Mouse (Mus musculus) embryonic facial prominence, embryonic 10.5 days (tissue): Measurements from ENCODE around the gene Ifna7. TPM values are rescaled to one million over a fixed set of nuclear protein-coding genes. Genes with fewer than 3 reads are reported as not detected.
"Not testable (repeated sequence)": the region's sequence is repeated elsewhere in the genome, so short reads cannot be mapped to it uniquely, and the experiment has no call there.

Experiments
- DNase-seq: peaks from one replicate; pipeline ENCODE4 v3.0.0-alpha.2; 2017; ENCODE audit warnings: low spot score
- H3K27ac ChIP-seq: fragments of 300-500 bp; sonication (generic); replicated peaks from 2 replicates; pipeline ENCODE4 v1.5.1; 2016; ENCODE audit warnings: mild to moderate bottlenecking
- H3K27me3 ChIP-seq: fragments of 300-500 bp; sonication (generic); replicated peaks from 2 replicates; pipeline ENCODE4 v1.6.1; 2016; ENCODE audit warnings: low read depth, mild to moderate bottlenecking; ENCODE audit not compliant: poor library complexity, severe bottlenecking
- H3K36me3 ChIP-seq: fragments of 300-500 bp; sonication (generic); replicated peaks from 2 replicates; pipeline ENCODE4 v1.6.1; 2016; ENCODE audit warnings: mild to moderate bottlenecking, moderate library complexity
- H3K4me1 ChIP-seq: fragments of 300-500 bp; sonication (generic); 2 replicates; pipeline ENCODE4 v1.6.1; 2016
- H3K4me3 ChIP-seq: fragments of 300-500 bp; sonication (generic); 2 replicates; pipeline ENCODE4 v1.5.1; 2016; ENCODE audit warnings: mild to moderate bottlenecking, moderate library complexity
- H3K9me3 ChIP-seq: fragments of 300-500 bp; sonication (generic); 2 replicates; pipeline ENCODE4 v1.6.1; 2016; ENCODE audit warnings: mild to moderate bottlenecking
- WGBS: fragments of 180-500 bp; shearing (Covaris S2); methylation state at CpG from one replicate; pipeline ENCODE4 v1.1.7; 2016; 5-methylcytosine and 5-hydroxymethylcytosine counted together
- polyA plus RNA-seq: library from polyadenylated mRNA; unstranded; fragments of >200 nt; fragmentation: Nextera tagmentation; extraction: Ambion mirVana; gene quantifications from 2 replicates; pipeline ENCODE4 v1.2.1, GENCODE M21; 2016

Ifna7 gene
- polyA plus RNA-seq, 1 experiment from 2014 or later, result not detected

GRCm38 (mm10) chr4:88802954-88803353 lies 13.1 kb upstream of the Ifna7 start, which contains the start of gene Gm13287:
Gene Gm13287 (plus strand): TSS chr4:88803254.
- no CpG with 5 or more reads among the region's 29 CpGs for WGBS
- H3K9me3 ChIP-seq, H3K4me3 ChIP-seq, DNase-seq, H3K4me1 ChIP-seq, H3K36me3 ChIP-seq, H3K27ac ChIP-seq: not testable (repeated sequence)
- H3K27me3 ChIP-seq, result peaks cover 13% of the 10 kb centered on the region

- H3K9me3 ChIP-seq, DNase-seq, H3K27ac ChIP-seq, H3K36me3 ChIP-seq, H3K4me1 ChIP-seq: not testable (repeated sequence)
- H3K27me3 ChIP-seq, result peaks cover 14% of the 10 kb centered on the region
- WGBS, result no CpG with 5 or more reads among the region's 8 CpGs
- H3K4me3 ChIP-seq, result peak within 1 kb of the TSS; percentile 43; the same call in 1 of the 2 replicates
Observed at GRCm38 (mm10) chr4:88805231-88805630, 10.8 kb upstream of the Ifna7 start, which contains the start of gene Gm13288. Gene Gm13288 (plus strand): TSS chr4:88805531.

- not testable (repeated sequence) for H3K27ac ChIP-seq, H3K4me1 ChIP-seq, H3K36me3 ChIP-seq, H3K9me3 ChIP-seq, DNase-seq
- Histone ChIP-seq H3K27me3 (peaks cover 14% of the 10 kb centered on the region), H3K4me3 (peak overlapping the region; percentile 43; the same call in 1 of the 2 replicates)
- WGBS, result 0% methylated on average over 21 of the region's 34 CpGs
Observed at GRCm38 (mm10) chr4:88805761-88806160, 10.3 kb upstream of the Ifna7 start.

GRCm38 (mm10) chr4:88819659-88820058 lies 3.6 kb downstream of the Ifna7 start, which contains the start of gene Ifna11:
Gene Ifna11 (plus strand): TSS chr4:88819959.
- no peaks in the 10 kb centered on the region for H3K27me3 ChIP-seq
- H3K9me3 ChIP-seq, result no peaks in the 10 kb centered on the region
- no peak within 1 kb of the TSS for H3K4me3 ChIP-seq
- 82% methylated on average over 1 of the region's 1 CpGs for WGBS
- no peaks in the 10 kb centered on the region for H3K36me3 ChIP-seq
- H3K27ac ChIP-seq, result no peak within 1 kb of the TSS
- H3K4me1 ChIP-seq, result no peaks in the 10 kb centered on the region
- DNase-seq, result no peak

GRCm38 (mm10) chr4:88822995-88823394 lies 7.0 kb downstream of the Ifna7 start:
- no peak for DNase-seq
- Histone ChIP-seq H3K36me3 (no peaks in the 10 kb centered on the region), H3K4me3 (no peak overlapping the region), H3K27me3 (no peaks in the 10 kb centered on the region), H3K9me3 (no peaks in the 10 kb centered on the region), H3K27ac (no peak overlapping the region), H3K4me1 (no peaks in the 10 kb centered on the region)
- WGBS, result 27% methylated on average over 4 of the region's 4 CpGs

DNA sequence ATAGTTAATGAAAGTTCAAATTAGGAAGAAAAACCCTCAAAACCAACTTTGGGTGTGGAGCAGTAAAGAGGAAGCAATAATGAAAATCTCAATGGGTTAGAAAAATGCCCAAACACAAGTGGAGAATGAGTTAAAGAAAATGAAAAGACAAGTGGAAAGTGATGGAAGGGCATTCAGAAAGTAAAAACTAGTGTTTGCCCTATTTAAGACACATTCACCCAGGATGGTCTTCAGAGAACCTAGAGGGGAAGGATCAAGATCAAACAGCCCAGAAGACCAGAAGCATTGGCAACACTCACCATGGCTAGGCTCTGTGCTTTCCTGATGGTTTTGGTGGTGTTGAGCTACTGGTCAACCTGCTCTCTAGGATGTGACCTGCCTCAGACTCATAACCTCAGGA lies 11.1 kb downstream of the Ifna7 start, which contains the start of gene Ifna6:
TSS of gene Ifna6 (plus strand) at position 301 of the 400 bp plus-strand sequence.
- not testable (repeated sequence) for H3K27me3 ChIP-seq, H3K36me3 ChIP-seq, DNase-seq, H3K9me3 ChIP-seq, H3K27ac ChIP-seq, H3K4me1 ChIP-seq, H3K4me3 ChIP-seq

DNA sequence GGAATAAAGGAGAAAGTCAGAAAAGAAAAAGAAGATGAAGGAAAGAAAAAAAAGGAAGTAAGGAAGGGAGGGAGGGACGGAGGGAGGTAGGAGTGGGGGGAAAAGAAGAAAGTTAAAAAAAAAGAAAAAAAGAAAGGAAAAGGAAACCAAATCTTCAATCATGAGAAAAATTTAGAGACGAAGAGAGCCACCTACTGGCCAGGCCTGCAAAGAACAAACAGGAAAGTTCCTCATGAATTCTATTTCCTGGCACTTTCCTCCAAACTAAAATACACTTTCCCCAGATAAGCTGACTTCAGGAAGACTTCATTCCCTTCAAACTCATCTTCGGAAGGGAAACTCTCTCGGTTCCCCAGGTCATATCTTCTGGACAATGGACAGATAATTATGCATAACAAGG lies 14.5 kb downstream of the Ifna7 start:
- Histone ChIP-seq H3K9me3 (no peaks in the 10 kb centered on the region), H3K4me1 (no peaks in the 10 kb centered on the region), H3K4me3 (no peak overlapping the region), H3K27me3 (no peaks in the 10 kb centered on the region), H3K27ac (no peak overlapping the region), H3K36me3 (no peaks in the 10 kb centered on the region)
- 31% methylated on average over 4 of the region's 4 CpGs for WGBS
- DNase-seq, result peak; percentile 22

DNA sequence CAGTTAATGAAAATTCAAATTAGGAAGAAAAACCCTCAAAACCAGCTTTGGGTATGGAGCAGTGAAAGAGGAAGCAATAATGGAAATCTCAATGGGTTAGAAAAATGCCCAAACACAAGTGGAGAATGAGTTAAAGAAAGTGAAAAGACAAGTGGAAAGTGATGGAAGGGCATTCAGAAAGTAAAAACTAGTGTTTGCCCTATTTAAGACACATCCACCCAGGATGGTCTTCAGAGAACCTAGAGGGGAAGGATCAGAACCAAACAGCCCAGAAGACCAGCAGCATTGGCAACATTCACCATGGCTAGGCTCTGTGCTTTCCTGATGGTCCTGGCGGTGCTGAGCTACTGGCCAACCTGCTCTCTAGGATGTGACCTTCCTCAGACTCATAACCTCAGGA lies 19.2 kb downstream of the Ifna7 start, which contains the start of gene Ifna5:
TSS of gene Ifna5 (plus strand) at position 301 of the 400 bp plus-strand sequence.
- not testable (repeated sequence) for H3K36me3 ChIP-seq, H3K4me1 ChIP-seq, DNase-seq, H3K9me3 ChIP-seq, H3K27ac ChIP-seq, H3K27me3 ChIP-seq, H3K4me3 ChIP-seq
- 74% methylated on average over 1 of the region's 1 CpGs for WGBS

DNA sequence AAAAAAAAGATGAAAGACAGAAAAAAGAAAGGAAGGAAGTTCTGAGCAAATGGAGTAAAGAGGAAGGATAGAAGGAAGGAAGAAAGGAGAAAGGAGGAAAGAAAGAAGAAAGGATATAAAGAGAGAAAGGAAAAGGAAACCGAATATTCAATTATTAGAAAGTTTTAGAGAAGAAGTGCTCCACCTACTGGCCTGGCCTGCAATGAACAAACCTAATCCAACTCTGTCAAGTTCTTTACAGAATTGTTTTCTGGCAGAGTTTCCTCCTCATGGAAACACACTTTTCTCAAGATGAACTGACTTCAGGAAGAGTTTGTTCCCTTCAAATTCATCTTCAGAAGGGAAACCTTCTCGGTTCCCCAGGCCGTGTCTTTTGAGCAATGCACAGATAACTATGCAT lies 22.8 kb downstream of the Ifna7 start:
- WGBS, result 38% methylated on average over 3 of the region's 3 CpGs
- Histone ChIP-seq H3K4me1 (peaks cover 6% of the 10 kb centered on the region), H3K27ac (no peak overlapping the region), H3K27me3 (no peaks in the 10 kb centered on the region), H3K36me3 (no peaks in the 10 kb centered on the region), H3K4me3 (no peak overlapping the region), H3K9me3 (no peaks in the 10 kb centered on the region)
- no peak for DNase-seq

DNA sequence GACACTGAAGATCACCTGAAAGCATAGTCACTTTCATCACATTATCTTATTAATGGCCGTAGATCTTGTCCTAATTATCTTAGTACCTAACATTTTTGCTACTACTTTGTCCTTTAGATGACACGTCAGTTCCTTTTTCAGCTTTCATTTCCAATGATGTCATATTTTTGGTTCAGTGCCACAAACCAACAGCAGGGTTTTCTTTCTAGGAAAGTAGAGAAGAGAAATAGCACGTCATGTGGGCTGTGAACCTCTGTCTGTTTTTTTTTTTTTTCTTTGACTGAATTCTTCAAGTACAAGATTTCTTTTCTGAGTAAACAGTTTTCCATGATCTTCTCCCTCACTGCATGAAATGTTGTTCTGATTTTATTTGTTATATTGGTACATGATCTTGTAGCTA lies 24.0 kb downstream of the Ifna7 start:
- peaks cover 6% of the 10 kb centered on the region for H3K4me1 ChIP-seq
- H3K9me3 ChIP-seq, result no peaks in the 10 kb centered on the region
- 84% methylated on average over 3 of the region's 3 CpGs for WGBS
- DNase-seq, result no peak
- H3K27me3 ChIP-seq, result no peaks in the 10 kb centered on the region
- no peaks in the 10 kb centered on the region for H3K36me3 ChIP-seq
- H3K27ac ChIP-seq, result no peak overlapping the region
- H3K4me3 ChIP-seq, result no peak overlapping the region

DNA sequence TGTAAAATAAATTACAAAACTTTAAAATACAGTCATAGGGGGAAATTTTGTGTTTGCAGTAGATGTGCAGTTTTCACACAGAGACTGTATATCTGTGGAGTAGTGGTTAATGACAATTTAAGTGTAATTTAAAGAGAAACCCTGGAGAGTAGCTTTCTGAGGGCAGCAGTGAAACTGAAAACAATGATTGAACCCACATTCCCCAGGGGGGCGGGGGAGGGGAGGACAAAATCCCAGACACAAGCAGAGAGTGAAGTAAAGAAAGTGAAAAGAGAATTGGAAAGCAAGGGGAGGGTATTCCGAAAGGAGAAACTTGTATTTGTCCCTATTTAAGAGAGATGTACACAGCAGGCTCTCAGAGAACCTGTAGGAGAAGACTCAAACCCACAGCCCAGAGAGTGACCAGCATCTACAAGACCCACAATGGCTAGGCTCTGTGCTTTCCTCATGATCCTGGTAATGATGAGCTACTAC lies 25.4 kb downstream of the Ifna7 start, which contains the start of gene Ifna4:
TSS of gene Ifna4 (plus strand) at position 424 of the 474 bp plus-strand sequence.
- H3K4me1 ChIP-seq, result peaks cover 6% of the 10 kb centered on the region
- no peaks in the 10 kb centered on the region for H3K27me3 ChIP-seq
- no peaks in the 10 kb centered on the region for H3K9me3 ChIP-seq
- no peaks in the 10 kb centered on the region for H3K36me3 ChIP-seq
- no peak within 1 kb of the TSS for H3K27ac ChIP-seq
- no peak within 1 kb of the TSS for H3K4me3 ChIP-seq
- WGBS, result 40% methylated on average over 2 of the region's 2 CpGs
- no peak for DNase-seq

DNA sequence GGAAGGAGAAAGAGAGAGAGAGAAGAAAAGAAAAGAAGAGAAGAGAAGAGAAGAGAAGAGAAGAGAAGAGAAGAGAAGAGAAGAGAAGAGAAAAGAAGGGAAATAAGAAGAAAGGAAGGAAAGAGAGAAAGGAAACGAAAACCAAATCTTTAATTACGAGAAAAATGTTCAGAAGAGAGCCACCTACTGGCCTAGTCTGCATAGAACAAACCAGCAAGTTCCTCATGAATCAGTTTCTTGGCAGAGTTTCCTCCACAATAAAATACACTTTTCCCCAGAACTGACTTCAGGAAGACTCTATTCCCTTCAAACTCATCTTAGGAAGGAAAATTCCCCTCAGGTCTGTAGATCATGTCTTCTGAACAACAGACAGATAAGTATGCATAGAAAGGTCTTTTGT lies 29.3 kb downstream of the Ifna7 start:
- no peak overlapping the region for H3K27ac ChIP-seq
- 54% methylated on average over 2 of the region's 2 CpGs for WGBS
- H3K4me1 ChIP-seq, result peaks cover 6% of the 10 kb centered on the region
- H3K4me3 ChIP-seq, result no peak overlapping the region
- no peaks in the 10 kb centered on the region for H3K27me3 ChIP-seq
- no peaks in the 10 kb centered on the region for H3K36me3 ChIP-seq
- no peak for DNase-seq
- H3K9me3 ChIP-seq, result no peaks in the 10 kb centered on the region

DNA sequence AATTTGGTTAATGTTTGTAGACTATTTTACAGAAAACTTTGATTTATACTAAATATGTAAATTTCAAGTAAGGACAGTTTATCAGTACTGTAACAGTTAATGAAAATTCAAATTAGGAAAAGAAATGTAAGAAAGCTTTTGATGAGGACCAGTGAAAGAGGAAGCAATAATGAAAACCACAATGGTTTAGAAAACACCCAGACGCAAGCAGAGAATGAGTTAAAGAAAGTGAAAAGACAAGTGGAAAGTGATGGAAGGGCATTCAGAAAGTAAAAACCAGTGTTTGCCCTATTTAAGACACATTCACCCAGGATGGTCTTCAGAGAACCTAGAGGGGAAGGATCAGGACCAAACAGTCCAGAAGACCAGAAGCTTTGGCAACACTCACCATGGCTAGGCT lies 33.7 kb downstream of the Ifna7 start, which contains the start of gene Ifna1:
TSS of gene Ifna1 (plus strand) at position 390 of the 400 bp plus-strand sequence.
- no peaks in the 10 kb centered on the region for H3K36me3 ChIP-seq
- H3K4me3 ChIP-seq, result no peak within 1 kb of the TSS
- DNase-seq, result no peak
- no peaks in the 10 kb centered on the region for H3K9me3 ChIP-seq
- no peaks in the 10 kb centered on the region for H3K27me3 ChIP-seq
- no peak within 1 kb of the TSS for H3K27ac ChIP-seq
- H3K4me1 ChIP-seq, result 0 out of 2 replicates have a peak, but pooled peaks cover 3% of the 10 kb centered on the region
- 78% methylated on average over 1 of the region's 1 CpGs for WGBS
